Mouse (Mus musculus): ENCODE data around the gene Tnks1bp1.

GRCm38 (mm10) chr2:85006600-85006999 is 41.2 kb upstream of the Tnks1bp1 start:
- no peak for TF ChIP-seq CTCF (conservative IDR thresholded peaks at IDR 0.05; ENCODE audit: insufficient read depth, insufficient read length, low read depth, low read length)
- TF ChIP-seq POLR2A (IDR thresholded peaks at IDR 0.05; ENCODE audit: low read depth, low read length): no peak

All from kidney, adult 2 months (tissue).